Mouse (Mus musculus) urinary bladder, postnatal 14 days (tissue): ENCODE results near the gene Cldn20.

Source experiments
- DNase-seq: peaks from one replicate; pipeline ENCODE4 v3.0.0; 2021; ENCODE audit warnings: low spot score

Cldn20 gene

GRCm38 (mm10) chr17:3532254-3532653 is at the start of gene Cldn20:
Gene Cldn20, plus strand, starts transcription at chr17:3532554.
- no peak for DNase-seq

GRCm38 (mm10) chr17:3483091-3483490 is 49.3 kb upstream of the Cldn20 start:
- no peak for DNase-seq

- DNase-seq, result no peak
These were observed 46.5 kb upstream of the Cldn20 start for GRCm38 (mm10) chr17:3485851-3486250.

GRCm38 (mm10) chr17:3487211-3487610 is 45.1 kb upstream of the Cldn20 start:
- no peak for DNase-seq

- DNase-seq, result no peak
These were observed 44.4 kb upstream of the Cldn20 start for GRCm38 (mm10) chr17:3487721-3488601.

- no peak for DNase-seq
These were observed 42.0 kb upstream of the Cldn20 start for GRCm38 (mm10) chr17:3490216-3490895.

GRCm38 (mm10) chr17:3491065-3491464 is 41.3 kb upstream of the Cldn20 start:
- no peak for DNase-seq

GRCm38 (mm10) chr17:3491667-3492066 is 40.7 kb upstream of the Cldn20 start:
- no peak for DNase-seq

- DNase-seq, result no peak
These were observed 36.8 kb upstream of the Cldn20 start for GRCm38 (mm10) chr17:3495576-3495975.

GRCm38 (mm10) chr17:3496080-3496479 is 36.3 kb upstream of the Cldn20 start:
- no peak for DNase-seq

GRCm38 (mm10) chr17:3498086-3498485 is 34.3 kb upstream of the Cldn20 start:
- no peak for DNase-seq

- no peak for DNase-seq
These were observed 33.8 kb upstream of the Cldn20 start for GRCm38 (mm10) chr17:3498580-3498979.

GRCm38 (mm10) chr17:3499468-3499867 is 32.9 kb upstream of the Cldn20 start:
- DNase-seq, result no peak

GRCm38 (mm10) chr17:3500076-3500475 is 32.3 kb upstream of the Cldn20 start:
- DNase-seq, result no peak

- no peak for DNase-seq
These were observed 31.4 kb upstream of the Cldn20 start for GRCm38 (mm10) chr17:3500936-3501335.

GRCm38 (mm10) chr17:3505711-3506110 is 26.6 kb upstream of the Cldn20 start:
- no peak for DNase-seq

- DNase-seq, result no peak
These were observed 25.8 kb upstream of the Cldn20 start for GRCm38 (mm10) chr17:3506508-3506907.

GRCm38 (mm10) chr17:3509841-3510240 is 22.5 kb upstream of the Cldn20 start:
- peak; percentile 68 for DNase-seq

- DNase-seq, result no peak
These were observed 18.0 kb upstream of the Cldn20 start for GRCm38 (mm10) chr17:3514316-3514715.

GRCm38 (mm10) chr17:3515851-3516250 is 16.5 kb upstream of the Cldn20 start:
- no peak for DNase-seq

GRCm38 (mm10) chr17:3516406-3516805 is 15.9 kb upstream of the Cldn20 start:
- DNase-seq, result no peak

- DNase-seq, result no peak
These were observed 12.0 kb upstream of the Cldn20 start for GRCm38 (mm10) chr17:3520344-3520743.

GRCm38 (mm10) chr17:3527841-3528471 is 4.4 kb upstream of the Cldn20 start:
- no peak for DNase-seq
